Mouse (Mus musculus): ENCODE measurements around the gene Chn2.

GRCm38 (mm10) chr6:54320236-54320635, 280.9 kb downstream of the Chn2 start:
- TF ChIP-seq POLR2A (IDR thresholded peaks at IDR 0.05; ENCODE audit: control insufficient read depth in 1 of 2, insufficient read depth in 1 of 2, low read depth in 1 of 2, low read length in 2 of 2, poor library complexity in 1 of 2) (no peak), USF1 (IDR thresholded peaks at IDR 0.05; ENCODE audit: low read depth, low read length) (no peak), TBP (IDR thresholded peaks at IDR 0.05; ENCODE audit: low read depth, low read length) (no peak), BHLHE40 (IDR thresholded peaks at IDR 0.05; ENCODE audit: borderline replicate concordance, low read depth, low read length) (no peak), NELFE (IDR thresholded peaks at IDR 0.05; ENCODE audit: low read depth, low read length) (no peak)
